Mouse (Mus musculus) left cerebral cortex, postnatal 36 days (tissue): ENCODE data around the gene Rsph6a. TPM values are rescaled to one million over a fixed set of nuclear protein-coding genes. Genes with fewer than 3 reads are reported as not detected.
A peak's percentile ranks its signal among the peaks of the same experiment; 100 is the strongest.
"Not testable (repeated sequence)": the region's sequence is repeated elsewhere in the genome, so short reads cannot be mapped to it uniquely, and the experiment has no call there.

Experiments
- DNase-seq, 2 experiments: peaks; one replicate each; pipeline ENCODE4 v3.0.0; 2021 to 2022; ENCODE audit warnings: low spot score in 2 of 2, mixed read lengths in 1 of 2
- intact Hi-C: fragments of 180-260 bp; cut with DNase I; formaldehyde crosslinking; loops from one replicate; pipeline ENCODE4 v1.15.1; 2025
- total RNA-seq, 2 experiments: library from RNA; stranded (reverse); gene quantifications; 2 replicates each; pipeline ENCODE4 v1.2.3; 2021

The Rsph6a gene
- total RNA-seq, 2 experiments from 2014 or later = 0.25 TPM; not detected in 1

- intact Hi-C loops = no loop called here
- no peak for DNase-seq
These were observed 22.8 kb upstream of the Rsph6a start for GRCm38 (mm10) chr7:19031641-19032040.

- intact Hi-C loops = no loop called here
- no peak for DNase-seq
These were observed 9.9 kb upstream of the Rsph6a start for GRCm38 (mm10) chr7:19044616-19045015.

DNA sequence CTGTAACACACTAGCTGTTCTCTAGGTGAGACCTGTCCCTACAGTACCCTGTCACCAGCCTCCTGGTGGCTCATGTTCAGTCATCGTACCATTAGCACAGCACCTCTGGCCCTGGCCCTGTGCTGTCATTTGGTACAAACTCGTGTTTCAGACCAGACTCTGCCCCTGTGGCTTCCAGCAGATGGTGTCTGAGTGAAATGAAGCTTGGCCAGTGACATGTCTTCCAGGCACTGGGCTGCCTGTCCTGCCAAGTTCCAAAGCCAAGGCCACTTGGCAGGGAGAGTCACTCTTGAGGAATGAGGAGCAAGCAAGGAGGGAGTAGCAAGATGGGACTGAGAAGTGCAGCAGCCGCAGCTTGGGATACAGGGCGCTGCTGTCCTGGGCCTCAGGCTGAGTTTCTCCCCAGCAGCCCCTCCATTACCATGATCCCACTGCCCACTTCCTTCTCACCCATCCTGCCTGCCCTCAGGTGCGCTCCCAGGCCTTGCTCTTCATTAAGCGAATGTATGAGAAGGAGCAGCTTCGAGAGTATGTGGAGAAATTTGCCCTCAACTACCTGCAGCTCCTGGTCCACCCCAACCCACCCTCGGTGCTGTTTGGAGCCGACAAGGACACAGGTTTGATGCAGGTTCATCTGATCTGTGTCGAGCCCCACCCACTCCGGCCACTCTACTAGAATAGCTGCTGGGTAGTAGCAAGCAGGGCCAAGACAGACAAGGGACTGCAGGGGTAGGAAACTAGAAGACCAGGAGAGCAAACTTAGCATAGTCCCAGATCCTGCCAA lies 8.0 kb upstream of the Rsph6a start:
- intact Hi-C loops = no loop called here
- no peak for DNase-seq

DNA sequence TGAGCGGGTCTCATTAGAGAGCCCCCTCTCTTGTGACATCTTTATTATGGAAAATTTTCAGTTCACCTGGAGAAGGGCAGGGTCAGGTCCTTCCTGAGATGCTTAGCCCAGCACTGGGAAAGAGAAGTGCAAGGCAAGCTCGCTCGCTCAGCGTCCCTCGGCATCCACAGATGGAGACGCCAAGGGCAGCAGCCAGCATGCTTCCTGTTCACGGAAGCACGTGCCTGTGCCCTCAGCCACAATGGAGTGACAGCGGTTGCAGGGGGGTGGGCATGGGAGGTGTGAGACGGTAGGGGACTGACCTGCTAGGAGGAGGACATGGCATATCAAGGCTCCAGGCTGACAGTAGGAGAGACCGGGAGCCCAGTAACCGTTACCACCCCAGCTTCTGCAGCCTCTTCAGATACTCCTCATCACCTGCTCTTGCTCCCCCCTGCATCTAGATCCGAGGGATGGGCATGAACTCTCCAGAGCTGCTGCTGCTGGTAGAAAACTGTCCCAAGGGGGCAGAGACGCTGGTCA lies 6.4 kb upstream of the Rsph6a start:
- intact Hi-C loops = no loop called here
- DNase-seq = no peak

DNA sequence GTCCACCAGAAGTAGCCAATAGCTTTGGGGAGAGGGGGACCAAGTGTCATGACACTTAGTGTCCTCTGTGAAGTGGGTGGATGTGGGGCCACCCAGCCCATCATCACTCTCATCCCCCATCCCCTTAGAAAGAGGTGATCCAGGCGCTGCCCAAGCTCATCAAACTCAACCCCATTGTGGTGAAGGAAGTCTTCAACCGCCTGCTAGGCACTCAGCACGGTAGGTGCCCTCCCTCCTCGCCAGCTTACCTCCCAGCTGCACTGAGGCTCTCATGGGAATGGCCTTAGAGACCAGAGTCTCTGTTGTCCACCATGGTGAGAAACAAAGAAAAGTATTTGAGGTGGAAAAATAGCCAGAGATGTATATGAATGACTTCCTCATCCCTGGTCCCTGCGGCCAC lies 5.2 kb upstream of the Rsph6a start:
- intact Hi-C loops = no loop called here
- DNase-seq = no peak

- peak in 1 of 2 experiments; percentile 72 for DNase-seq
- intact Hi-C loops = no loop called here
These were observed 4.3 kb upstream of the Rsph6a start for GRCm38 (mm10) chr7:19050172-19050571.

GRCm38 (mm10) chr7:19051161-19051560 lies 3.3 kb upstream of the Rsph6a start:
- intact Hi-C loops = no loop called here
- no peak for DNase-seq

GRCm38 (mm10) chr7:19052345-19053135 lies 1.9 kb upstream of the Rsph6a start:
- intact Hi-C loops = no loop called here
- DNase-seq = peak; percentile 72 to 76

DNA sequence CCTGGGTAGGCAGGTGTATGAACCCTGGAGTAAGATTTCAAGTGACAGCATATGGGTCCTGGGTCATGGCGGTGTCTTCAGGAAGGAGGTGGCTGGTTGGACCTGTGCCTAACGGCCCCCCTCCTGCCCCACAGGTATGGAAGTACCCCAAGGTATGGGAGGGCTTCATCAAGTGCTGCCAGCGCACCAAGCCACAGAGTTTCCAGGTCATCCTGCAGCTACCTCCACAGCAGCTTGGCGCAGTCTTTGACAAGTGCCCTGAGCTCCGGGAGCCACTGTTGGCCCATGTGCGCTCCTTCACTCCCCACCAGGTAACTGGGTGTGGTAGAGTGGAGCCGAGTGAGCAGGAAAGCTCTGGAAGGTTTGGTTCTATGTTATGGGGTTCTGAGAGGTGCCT lies 1.4 kb upstream of the Rsph6a start:
- no peak for DNase-seq
- intact Hi-C loops = no loop called here

DNA sequence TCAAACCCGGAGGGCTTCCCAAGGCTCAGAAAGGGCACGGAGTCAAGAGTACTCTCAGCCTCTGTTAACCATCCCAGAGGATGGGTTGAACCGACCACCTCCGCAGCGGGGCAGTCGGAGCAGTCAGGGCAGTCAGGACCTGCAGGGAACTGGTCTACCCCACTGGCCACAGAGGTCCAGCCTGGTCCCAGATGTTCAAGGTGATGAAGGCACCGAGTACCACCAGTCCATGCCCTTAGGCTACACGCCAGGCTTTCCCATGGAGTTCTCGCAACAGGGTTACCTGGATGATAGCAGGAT lies 237 bp downstream of the Rsph6a start:
- intact Hi-C loops = no loop called here
- no peak for DNase-seq

GRCm38 (mm10) chr7:19055108-19055507 lies 618 bp downstream of the Rsph6a start:
- DNase-seq = no peak
- intact Hi-C loops = no loop called here

- no peak for DNase-seq
- intact Hi-C loops = no loop called here
These were observed 2.9 kb downstream of the Rsph6a start for GRCm38 (mm10) chr7:19057405-19057804.

DNA sequence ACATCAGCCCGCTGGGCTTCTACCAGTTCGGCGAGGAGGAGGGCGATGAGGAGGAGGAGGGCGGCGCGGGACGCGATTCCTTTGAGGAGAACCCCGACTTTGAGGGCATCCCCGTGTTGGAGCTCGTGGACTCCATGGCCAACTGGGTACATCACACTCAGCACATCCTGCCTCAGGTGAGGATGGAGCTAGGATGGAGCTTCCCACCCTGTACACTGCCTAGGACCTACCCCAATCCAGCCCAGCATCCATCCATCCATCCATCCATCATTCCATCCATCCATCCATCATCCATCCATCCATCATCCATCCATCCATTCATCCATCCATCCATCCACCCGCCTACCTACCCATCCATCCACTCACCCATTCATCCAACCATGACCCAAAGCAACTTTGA lies 11.4 kb downstream of the Rsph6a start:
- no peak for DNase-seq
- intact Hi-C loops = no loop called here

GRCm38 (mm10) chr7:19067063-19067462 lies 12.6 kb downstream of the Rsph6a start:
- intact Hi-C loops = no loop called here
- no peak for DNase-seq

GRCm38 (mm10) chr7:19067935-19068334 lies 13.4 kb downstream of the Rsph6a start:
- DNase-seq = no peak
- intact Hi-C loops = no loop called here

DNA sequence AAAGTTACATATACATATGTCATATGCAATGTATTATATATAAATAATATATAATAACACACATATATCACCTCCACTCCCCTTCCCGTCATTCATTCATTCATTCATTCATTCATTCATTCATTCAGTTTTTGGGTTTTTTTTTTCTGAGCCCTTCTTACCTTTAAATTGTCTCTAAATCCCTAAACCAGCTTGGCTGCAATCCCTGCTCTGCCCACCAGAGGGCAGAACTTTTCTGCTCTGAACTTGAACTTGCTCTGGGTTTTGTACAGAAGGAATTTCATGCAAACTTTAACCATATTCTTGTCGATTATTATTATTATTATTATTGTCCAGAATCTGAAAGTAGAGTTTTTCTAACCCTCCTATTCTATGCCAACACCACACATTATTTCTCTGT lies 14.2 kb downstream of the Rsph6a start:
- intact Hi-C loops = no loop called here

GRCm38 (mm10) chr7:19069500-19069899 lies 15.0 kb downstream of the Rsph6a start:
- intact Hi-C loops = no loop called here
- DNase-seq = no peak

More for the DNA sequence above, 14.2 kb downstream of the Rsph6a start:
- DNase-seq = no peak

GRCm38 (mm10) chr7:19071024-19071423 lies 16.5 kb downstream of the Rsph6a start:
- DNase-seq, intact Hi-C loops: not testable (repeated sequence)

DNA sequence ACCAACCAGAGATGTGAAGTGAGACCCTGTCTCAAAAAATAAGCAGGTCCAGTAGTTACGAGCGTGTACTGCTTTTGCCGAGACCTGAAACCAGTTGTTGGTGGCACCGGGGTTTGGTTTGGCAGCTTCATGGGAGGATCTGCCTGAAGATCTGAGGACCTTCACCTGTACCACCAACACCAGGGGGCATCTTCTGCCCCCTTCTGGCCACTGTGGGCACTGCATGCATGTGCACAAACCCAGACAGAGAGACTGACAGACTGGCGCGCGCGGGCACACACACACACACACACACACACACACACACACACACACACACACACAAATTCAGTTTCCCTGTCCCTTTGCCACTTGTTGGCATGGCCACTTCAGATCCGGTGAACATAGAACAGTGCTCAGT lies 19.0 kb downstream of the Rsph6a start:
- no peak for DNase-seq

GRCm38 (mm10) chr7:19074494-19074893 lies 20.0 kb downstream of the Rsph6a start:
- intact Hi-C loops = loop anchor here (2.0 kb wide), 1 partner anchor 18 kb away; no protein-coding TSS in a partner anchor
- DNase-seq = no peak

More for the DNA sequence above, 19.0 kb downstream of the Rsph6a start:
- intact Hi-C loops = no loop called here

DNA sequence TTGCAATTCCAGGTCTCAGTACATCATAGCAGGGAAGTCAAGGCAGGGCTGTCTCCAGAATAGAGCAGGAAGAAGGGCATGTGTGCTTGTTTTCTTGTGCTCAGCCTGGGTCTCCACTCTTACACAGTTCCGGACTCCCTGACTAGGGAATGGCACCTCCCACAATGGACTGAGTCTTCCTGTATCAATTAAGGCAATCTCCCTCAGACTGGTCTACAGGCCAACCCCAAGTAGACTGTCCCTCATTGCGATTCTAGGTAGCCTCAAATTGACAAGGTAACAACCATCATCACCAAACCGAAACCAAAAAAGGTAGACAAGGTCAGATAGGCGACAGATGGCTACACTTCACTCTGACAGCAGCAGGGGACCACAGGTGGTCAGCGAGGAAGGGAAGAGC lies 20.7 kb downstream of the Rsph6a start:
- DNase-seq = no peak
- intact Hi-C loops = loop anchor here (2.0 kb wide), 1 partner anchor 18 kb away; no protein-coding TSS in a partner anchor
